Mouse (Mus musculus): ENCODE data around the gene Fibcd1. TPM values are rescaled to one million over a fixed set of nuclear protein-coding genes. Genes with fewer than 3 reads are reported as not detected.

Gene Fibcd1
- polyA plus RNA-seq, 1 experiment from 2014 or later: 1.2 TPM

- 78% methylated on average over 3 of the region's 3 CpGs for WGBS
- no peaks in the 10 kb centered on the region for H3K36me3 ChIP-seq
- H3K4me3 ChIP-seq: no peak overlapping the region
- no peaks in the 10 kb centered on the region for H3K9me3 ChIP-seq (replicated peaks)
- peaks cover 27% of the 10 kb centered on the region for H3K4me1 ChIP-seq
- no peak for DNase-seq (ENCODE audit: low spot score)
- peaks cover 7% of the 10 kb centered on the region for H3K27me3 ChIP-seq (ENCODE audit: low read depth, poor library complexity, severe bottlenecking)
- H3K27ac ChIP-seq (replicated peaks): no peak overlapping the region
Measured at GRCm38 (mm10) chr2:31870683-31871082, 24.9 kb upstream of the Fibcd1 start.

DNA sequence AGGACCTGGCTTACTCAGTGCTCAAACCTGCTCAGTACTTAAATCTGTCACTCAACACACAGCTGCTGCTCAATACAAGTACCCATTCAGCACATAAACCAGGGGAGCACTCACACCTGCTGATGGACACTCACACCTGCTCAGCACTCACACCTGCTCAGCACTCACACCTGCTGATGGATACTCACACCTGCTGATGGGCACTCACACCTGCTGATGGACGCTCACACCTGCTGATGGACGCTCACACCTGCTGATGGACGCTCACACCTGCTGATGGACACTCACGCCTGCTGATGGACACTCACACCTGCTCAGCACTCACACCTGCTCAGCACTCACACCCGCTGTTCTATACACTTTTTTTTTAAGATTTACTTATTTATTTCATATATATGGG is 23.9 kb upstream of the Fibcd1 start:
- DNase-seq (ENCODE audit: low spot score): no peak
- no peak overlapping the region for H3K4me3 ChIP-seq
- H3K9me3 ChIP-seq (replicated peaks): no peaks in the 10 kb centered on the region
- H3K4me1 ChIP-seq: peaks cover 23% of the 10 kb centered on the region
- no peaks in the 10 kb centered on the region for H3K36me3 ChIP-seq
- no peak overlapping the region for H3K27ac ChIP-seq (replicated peaks)
- WGBS: 92% methylated on average over 5 of the region's 5 CpGs
- H3K27me3 ChIP-seq (ENCODE audit: low read depth, poor library complexity, severe bottlenecking): no peaks in the 10 kb centered on the region

DNA sequence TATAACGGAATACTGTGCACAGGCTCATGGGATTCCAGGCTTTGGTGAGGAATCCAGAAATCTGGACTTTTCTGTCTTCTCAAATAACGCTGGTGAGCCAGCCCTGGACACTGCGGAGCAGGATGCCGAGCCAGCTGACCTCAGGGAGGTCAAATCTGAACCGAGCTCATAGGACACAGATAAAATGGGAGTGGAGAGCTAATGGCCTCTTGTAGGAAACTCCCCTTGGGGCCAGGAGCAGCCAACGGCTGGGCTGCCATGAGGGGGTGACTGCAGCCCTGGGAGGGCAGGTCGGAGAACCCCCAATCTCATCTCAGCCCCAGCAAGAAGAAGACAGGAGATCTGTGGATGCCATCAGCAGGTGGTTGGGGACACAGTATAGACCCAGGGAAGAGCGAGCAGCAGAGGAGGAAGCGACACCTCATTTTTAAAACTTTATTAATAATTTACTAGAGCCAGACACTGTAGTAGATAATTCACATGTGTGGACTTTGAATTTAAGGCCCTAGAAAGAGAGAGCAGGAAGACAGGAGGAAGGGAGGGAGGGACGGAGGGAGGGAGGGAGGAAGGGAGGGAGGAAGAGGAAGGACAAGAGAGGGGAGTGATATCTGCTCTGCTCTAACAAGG is 22.8 kb upstream of the Fibcd1 start:
- Histone ChIP-seq H3K27me3 (ENCODE audit: low read depth, poor library complexity, severe bottlenecking) (no peaks in the 10 kb centered on the region), H3K36me3 (no peaks in the 10 kb centered on the region), H3K4me1 (peaks cover 16% of the 10 kb centered on the region), H3K27ac (replicated peaks) (no peak overlapping the region), H3K4me3 (no peak overlapping the region), H3K9me3 (replicated peaks) (no peaks in the 10 kb centered on the region)
- no peak for DNase-seq (ENCODE audit: low spot score)
- 73% methylated on average over 10 of the region's 10 CpGs for WGBS

DNA sequence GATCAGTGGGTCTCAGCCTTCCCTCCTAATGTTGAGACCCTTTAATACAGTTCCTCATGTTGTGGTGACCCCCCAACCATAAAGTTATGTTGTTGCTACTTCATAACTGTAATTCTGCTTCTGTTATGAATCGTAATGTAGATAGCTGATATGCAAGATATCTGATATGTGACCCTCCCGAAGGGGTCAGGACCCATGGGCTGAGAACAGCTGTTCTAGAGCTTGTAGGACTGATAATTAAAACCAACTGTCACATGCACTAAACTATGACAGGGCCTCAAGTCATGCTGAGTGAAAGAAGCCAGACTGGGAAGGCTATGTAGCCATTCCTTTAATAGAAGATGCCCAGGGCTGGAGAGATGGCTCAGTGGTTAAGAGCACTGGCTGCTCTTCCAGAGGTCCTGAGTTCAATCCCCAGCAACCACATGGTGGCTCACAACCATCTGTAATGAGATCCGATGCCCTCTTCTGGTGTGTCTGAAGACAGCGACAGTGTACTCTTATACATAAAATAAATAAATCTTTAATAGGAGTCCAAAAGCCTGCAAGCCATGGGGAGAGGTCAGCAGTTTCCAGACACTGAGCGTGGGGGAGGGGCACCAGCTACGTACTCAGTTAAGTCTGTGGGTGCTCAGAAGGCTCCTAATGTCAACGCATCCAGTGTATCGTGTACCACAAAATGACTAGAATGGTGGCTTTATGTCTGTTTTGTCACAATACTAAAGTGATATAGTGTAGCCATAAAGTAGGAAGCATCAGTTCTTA is 22.1 kb upstream of the Fibcd1 start:
- Histone ChIP-seq H3K4me3 (no peak overlapping the region), H3K4me1 (peaks cover 17% of the 10 kb centered on the region), H3K36me3 (no peaks in the 10 kb centered on the region), H3K9me3 (replicated peaks) (no peaks in the 10 kb centered on the region), H3K27ac (replicated peaks) (no peak overlapping the region), H3K27me3 (ENCODE audit: low read depth, poor library complexity, severe bottlenecking) (no peaks in the 10 kb centered on the region)
- WGBS: 86% methylated on average over 8 of the region's 8 CpGs
- no peak for DNase-seq (ENCODE audit: low spot score)

- H3K27me3 ChIP-seq (ENCODE audit: low read depth, poor library complexity, severe bottlenecking): 0 out of 2 replicates have a peak, but pooled peaks cover 5% of the 10 kb centered on the region
- H3K4me1 ChIP-seq: peaks cover 18% of the 10 kb centered on the region
- no peaks in the 10 kb centered on the region for H3K9me3 ChIP-seq (replicated peaks)
- no peak overlapping the region; the same call in 1 of the 2 replicates for H3K27ac ChIP-seq (replicated peaks)
- no peak overlapping the region for H3K4me3 ChIP-seq
- no peak for DNase-seq (ENCODE audit: low spot score)
- H3K36me3 ChIP-seq: no peaks in the 10 kb centered on the region
- WGBS: 42% methylated on average over 2 of the region's 2 CpGs
Measured at GRCm38 (mm10) chr2:31865794-31866193, 20.0 kb upstream of the Fibcd1 start.

DNA sequence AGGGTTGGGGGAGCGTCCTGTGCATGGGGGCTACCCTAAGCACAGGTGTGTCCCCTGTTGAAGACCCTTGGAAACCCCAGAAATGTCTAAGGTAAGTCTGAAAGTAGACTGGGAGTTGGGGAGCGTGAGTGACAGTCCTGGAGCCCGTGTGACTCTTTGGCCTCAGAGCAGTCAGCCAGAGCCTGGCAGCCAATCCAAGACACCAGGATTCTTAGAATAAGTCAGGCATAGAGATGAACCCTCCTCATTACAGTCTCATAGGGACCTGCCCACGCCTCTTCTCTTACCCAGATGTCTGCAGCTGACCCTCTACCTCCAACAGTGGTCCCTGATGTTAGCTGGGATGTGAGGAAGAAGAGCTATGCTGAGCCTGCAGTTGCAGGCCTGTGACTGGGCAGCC is 19.5 kb upstream of the Fibcd1 start:
- no peak for DNase-seq (ENCODE audit: low spot score)
- Histone ChIP-seq H3K4me3 (no peak overlapping the region), H3K9me3 (replicated peaks) (no peaks in the 10 kb centered on the region), H3K27me3 (ENCODE audit: low read depth, poor library complexity, severe bottlenecking) (peaks cover 9% of the 10 kb centered on the region; the same call in 1 of the 2 replicates), H3K27ac (replicated peaks) (no peak overlapping the region), H3K36me3 (no peaks in the 10 kb centered on the region), H3K4me1 (peaks cover 19% of the 10 kb centered on the region)
- 69% methylated on average over 4 of the region's 4 CpGs for WGBS

DNA sequence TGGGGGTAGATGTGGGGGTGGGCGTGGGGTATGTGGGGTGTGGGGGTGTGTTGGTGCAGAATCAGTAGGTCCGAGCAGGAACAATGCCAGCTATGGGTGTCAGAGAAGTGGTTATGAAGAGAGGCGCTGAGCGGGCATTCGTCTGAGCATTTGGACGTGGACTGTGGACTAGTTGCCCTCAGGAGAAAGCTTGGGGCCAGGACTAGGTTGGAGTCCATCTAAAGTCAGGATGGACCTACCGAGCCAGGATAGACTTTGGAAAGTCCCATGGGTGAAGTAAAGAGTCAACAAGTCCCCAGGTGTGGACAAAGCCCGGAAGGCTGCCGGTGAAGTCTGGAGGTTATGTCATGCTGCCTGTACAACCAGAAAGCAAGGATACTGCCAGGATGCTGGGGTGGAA is 19.1 kb upstream of the Fibcd1 start:
- peaks cover 23% of the 10 kb centered on the region for H3K4me1 ChIP-seq
- WGBS: 93% methylated on average over 9 of the region's 9 CpGs
- peaks cover 13% of the 10 kb centered on the region for H3K27me3 ChIP-seq (ENCODE audit: low read depth, poor library complexity, severe bottlenecking)
- no peak overlapping the region for H3K4me3 ChIP-seq
- no peak for DNase-seq (ENCODE audit: low spot score)
- H3K9me3 ChIP-seq (replicated peaks): no peaks in the 10 kb centered on the region
- no peak overlapping the region for H3K27ac ChIP-seq (replicated peaks)
- no peaks in the 10 kb centered on the region for H3K36me3 ChIP-seq

- WGBS: 89% methylated on average over 1 of the region's 1 CpGs
- H3K27me3 ChIP-seq (ENCODE audit: low read depth, poor library complexity, severe bottlenecking): peaks cover 24% of the 10 kb centered on the region
- DNase-seq (ENCODE audit: low spot score): no peak
- peaks cover 34% of the 10 kb centered on the region for H3K4me1 ChIP-seq
- H3K4me3 ChIP-seq: no peak overlapping the region
- 0 out of 2 replicates have a peak overlapping the region, but pooled peaks have one; percentile 3 for H3K27ac ChIP-seq (replicated peaks)
- H3K9me3 ChIP-seq (replicated peaks): no peaks in the 10 kb centered on the region
- no peaks in the 10 kb centered on the region for H3K36me3 ChIP-seq
Measured at GRCm38 (mm10) chr2:31863766-31864165, 18.0 kb upstream of the Fibcd1 start.

- H3K4me3 ChIP-seq: no peak overlapping the region
- WGBS: 75% methylated on average over 1 of the region's 1 CpGs
Measured at GRCm38 (mm10) chr2:31862919-31863318, 17.1 kb upstream of the Fibcd1 start.

DNA sequence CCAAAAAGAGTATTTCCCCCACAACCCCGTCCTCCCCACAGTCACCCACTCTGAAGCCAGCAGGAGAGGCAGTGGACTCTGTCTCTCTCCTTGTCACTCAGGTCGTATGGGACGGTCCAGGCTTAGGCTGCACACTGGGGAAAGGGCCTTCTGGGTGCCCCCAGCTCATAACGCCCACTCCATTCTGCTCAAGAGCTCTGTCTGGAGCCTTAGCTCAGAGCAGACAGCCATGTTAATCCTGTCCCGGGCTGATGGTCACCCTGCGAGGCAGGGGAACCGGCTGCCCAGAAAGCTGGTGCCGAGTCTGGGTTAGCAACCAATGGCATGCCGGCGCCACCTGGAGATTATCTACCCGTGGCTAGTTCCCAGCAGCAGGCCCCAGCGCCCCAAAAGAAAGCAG is 12.7 kb upstream of the Fibcd1 start:
- peak; percentile 42 for DNase-seq (ENCODE audit: low spot score)
- Histone ChIP-seq H3K4me3 (peak overlapping the region; percentile 12), H3K27ac (replicated peaks) (peak overlapping the region; percentile 70), H3K36me3 (no peaks in the 10 kb centered on the region), H3K9me3 (replicated peaks) (no peaks in the 10 kb centered on the region), H3K27me3 (ENCODE audit: low read depth, poor library complexity, severe bottlenecking) (peaks cover 51% of the 10 kb centered on the region), H3K4me1 (peaks cover 54% of the 10 kb centered on the region)
- 13% methylated on average over 12 of the region's 12 CpGs for WGBS

More at GRCm38 (mm10) chr2:31862919-31863318, 17.1 kb upstream of the Fibcd1 start:
- H3K9me3 ChIP-seq (replicated peaks): no peaks in the 10 kb centered on the region
- H3K36me3 ChIP-seq: no peaks in the 10 kb centered on the region
- DNase-seq (ENCODE audit: low spot score): no peak
- 0 out of 2 replicates have a peak overlapping the region, but pooled peaks have one; percentile 3 for H3K27ac ChIP-seq (replicated peaks)
- H3K4me1 ChIP-seq: peaks cover 43% of the 10 kb centered on the region
- peaks cover 32% of the 10 kb centered on the region for H3K27me3 ChIP-seq (ENCODE audit: low read depth, poor library complexity, severe bottlenecking)

DNA sequence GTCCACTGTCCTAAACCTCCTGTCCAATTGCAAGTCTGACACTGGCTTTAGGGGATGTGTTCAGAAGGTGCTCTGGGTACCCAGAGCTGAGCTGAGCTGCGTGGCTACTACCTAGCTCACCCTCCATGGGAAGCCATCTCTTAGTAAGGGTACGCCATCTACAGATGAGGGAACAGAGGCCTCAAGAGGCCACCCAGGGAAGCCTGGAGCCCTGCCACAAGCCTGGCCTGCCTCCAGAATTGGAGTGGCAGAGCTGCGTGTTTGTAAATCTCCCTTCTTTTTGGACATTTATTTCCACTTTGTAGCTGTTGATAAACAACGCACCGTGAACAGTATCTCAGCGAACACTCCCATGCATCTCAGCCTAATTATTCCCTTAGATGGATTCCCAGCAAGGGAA is 11.4 kb upstream of the Fibcd1 start:
- WGBS: 84% methylated on average over 6 of the region's 6 CpGs

DNA sequence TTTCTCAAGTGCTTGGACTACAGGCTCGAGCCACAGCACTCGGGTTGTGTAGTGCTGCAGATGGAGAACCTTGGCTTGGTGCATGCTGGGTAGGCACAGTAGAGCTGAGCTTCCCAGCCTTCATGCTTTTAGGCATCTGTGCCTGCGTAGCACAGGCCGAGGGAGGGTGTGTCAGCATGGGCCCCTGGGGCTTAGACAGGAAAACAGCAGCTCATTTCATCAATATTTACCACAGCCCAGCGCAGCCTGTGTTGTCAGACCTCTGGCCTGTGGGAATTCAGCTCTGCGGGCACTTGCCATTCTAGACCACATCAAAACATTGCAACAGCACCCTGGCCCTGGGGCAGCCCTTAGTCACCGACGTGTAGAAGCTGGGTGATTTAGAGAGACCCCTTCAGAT is 10.2 kb upstream of the Fibcd1 start:
- no peaks in the 10 kb centered on the region for H3K9me3 ChIP-seq (replicated peaks)
- no peaks in the 10 kb centered on the region for H3K36me3 ChIP-seq
- H3K27ac ChIP-seq (replicated peaks): no peak overlapping the region
- H3K27me3 ChIP-seq (ENCODE audit: low read depth, poor library complexity, severe bottlenecking): peaks cover 55% of the 10 kb centered on the region
- WGBS: 79% methylated on average over 8 of the region's 8 CpGs
- no peak overlapping the region for H3K4me3 ChIP-seq
- peaks cover 58% of the 10 kb centered on the region for H3K4me1 ChIP-seq
- no peak for DNase-seq (ENCODE audit: low spot score)

More for the DNA sequence above, 11.4 kb upstream of the Fibcd1 start:
- H3K36me3 ChIP-seq: no peaks in the 10 kb centered on the region
- H3K4me1 ChIP-seq: peaks cover 50% of the 10 kb centered on the region
- peaks cover 55% of the 10 kb centered on the region for H3K27me3 ChIP-seq (ENCODE audit: low read depth, poor library complexity, severe bottlenecking)
- no peak overlapping the region for H3K4me3 ChIP-seq
- no peaks in the 10 kb centered on the region for H3K9me3 ChIP-seq (replicated peaks)
- no peak for DNase-seq (ENCODE audit: low spot score)
- no peak overlapping the region; the same call in 1 of the 2 replicates for H3K27ac ChIP-seq (replicated peaks)

DNA sequence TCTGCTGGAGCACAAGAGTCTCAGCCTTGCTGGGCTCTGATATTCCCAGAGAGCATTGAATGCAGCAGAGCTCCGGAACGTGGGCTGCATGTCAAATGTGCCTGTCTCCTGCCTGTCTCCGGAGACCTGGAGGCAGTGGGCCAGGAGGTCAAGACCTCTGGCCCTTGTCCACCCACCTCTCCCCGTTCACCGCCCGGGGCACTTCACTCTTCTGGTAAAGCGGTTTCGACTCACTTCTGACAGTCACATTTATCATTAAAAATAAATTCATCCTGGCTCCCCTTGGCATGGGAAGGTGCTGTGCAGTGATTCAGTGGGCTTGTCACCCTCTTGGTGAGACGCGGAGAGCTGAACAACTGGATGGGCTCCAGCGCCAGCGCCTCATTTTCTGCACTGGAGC is 4.3 kb upstream of the Fibcd1 start:
- H3K9me3 ChIP-seq (replicated peaks): no peaks in the 10 kb centered on the region
- H3K4me1 ChIP-seq: peaks cover 62% of the 10 kb centered on the region
- H3K27me3 ChIP-seq (ENCODE audit: low read depth, poor library complexity, severe bottlenecking): peaks cover 55% of the 10 kb centered on the region
- no peak overlapping the region for H3K4me3 ChIP-seq
- H3K27ac ChIP-seq (replicated peaks): no peak overlapping the region
- 50% methylated on average over 12 of the region's 12 CpGs for WGBS
- no peaks in the 10 kb centered on the region for H3K36me3 ChIP-seq
- DNase-seq (ENCODE audit: low spot score): peak; percentile 54

All from midbrain, embryonic 10.5 days (tissue).